Mouse (Mus musculus): ENCODE measurements around the gene Pank3.
"Not testable (repeated sequence)": the region's sequence is repeated elsewhere in the genome, so short reads cannot be mapped to it uniquely, and the experiment has no call there.

Gene Pank3

DNA sequence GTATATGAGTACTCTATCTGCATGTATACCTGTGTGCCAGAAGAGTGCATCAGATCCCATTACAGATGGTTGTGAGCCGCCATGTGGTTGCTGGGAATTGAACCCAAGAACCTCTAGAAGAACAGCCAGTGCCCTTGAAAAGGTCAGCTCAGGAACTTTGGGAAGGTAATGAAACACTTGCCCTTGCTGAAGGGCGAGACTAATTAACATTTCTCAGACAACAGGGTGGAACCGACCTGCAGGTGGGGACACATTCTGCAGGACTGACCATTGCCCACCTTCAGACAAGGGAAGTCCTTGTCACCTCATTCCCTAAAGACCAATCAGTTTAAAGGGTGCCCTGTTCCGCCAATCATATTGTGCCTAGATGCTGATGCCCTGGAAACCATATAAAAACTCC lies 71.5 kb downstream of the Pank3 start:
- DNase-seq (ENCODE audit: low spot score), result not testable (repeated sequence)
